Mouse (Mus musculus) hindbrain, postnatal 0 days (tissue): ENCODE results near the gene Taf1b. TPM values are rescaled to one million over a fixed set of nuclear protein-coding genes. Genes with fewer than 3 reads are reported as not detected.
A peak's percentile ranks its signal among the peaks of the same experiment; 100 is the strongest.

Experiments
- ATAC-seq: fragments of 200-750 bp; cut with Nextera tagmentation; 2 replicates; pipeline ENCODE4 v1.8.0; 2017; ENCODE audit warnings: mild to moderate bottlenecking, moderate TSS enrichment, moderate library complexity
- DNase-seq: peaks from one replicate; pipeline ENCODE4 v3.0.0-alpha.2; 2015; ENCODE audit warnings: low spot score
- H3K27ac ChIP-seq: fragments of 300-500 bp; sonication (generic); 2 replicates; pipeline ENCODE4 v1.5.1; 2014; ENCODE audit warnings: mild to moderate bottlenecking
- H3K27me3 ChIP-seq: fragments of 300-500 bp; sonication (generic); 2 replicates; pipeline ENCODE4 v1.6.1; 2014; ENCODE audit warnings: low read length, mixed read lengths; ENCODE audit not compliant: insufficient read depth
- H3K36me3 ChIP-seq: fragments of 300-500 bp; sonication (generic); 2 replicates; pipeline ENCODE4 v1.6.1; 2014; ENCODE audit warnings: low read length, mixed read lengths; ENCODE audit not compliant: insufficient read depth
- H3K4me1 ChIP-seq: fragments of 300-500 bp; sonication (generic); 2 replicates; pipeline ENCODE4 v1.6.1; 2014; ENCODE audit warnings: antibody characterized with exemption, low read length, mixed read lengths; ENCODE audit not compliant: insufficient read depth
- H3K4me2 ChIP-seq: fragments of 300-500 bp; sonication (generic); 2 replicates; pipeline ENCODE4 v1.6.1; 2014; ENCODE audit warnings: low read depth, mild to moderate bottlenecking, low read length, moderate library complexity, mixed read lengths
- H3K4me3 ChIP-seq: fragments of 300-500 bp; sonication (generic); 2 replicates; pipeline ENCODE4 v1.5.1; 2014; ENCODE audit warnings: low read length
- H3K9ac ChIP-seq: fragments of 300-500 bp; sonication (generic); replicated peaks from 2 replicates; pipeline ENCODE4 v1.6.1; 2014; ENCODE audit warnings: mild to moderate bottlenecking, low read length, moderate library complexity, mixed read lengths
- H3K9me3 ChIP-seq: fragments of 300-500 bp; sonication (generic); 2 replicates; pipeline ENCODE4 v1.6.1; 2016; ENCODE audit warnings: low read length, mixed read lengths
- CTCF ChIP-seq: IDR thresholded peaks from 2 replicates; pipeline ENCODE4 v1.5.1; 2016; ENCODE audit warnings: antibody characterized with exemption, control low read depth, low read depth
- WGBS: fragments of 180-500 bp; shearing (Covaris S2); extraction: QIAGEN DNeasy Blood & Tissue Kit; methylation state at CpG from one replicate; pipeline ENCODE4 v1.1.7; 2014; 5-methylcytosine and 5-hydroxymethylcytosine counted together
- polyA plus RNA-seq: library from polyadenylated mRNA; unstranded; fragments of >200 nt; fragmentation: Nextera tagmentation; extraction: Ambion mirVana; gene quantifications from 2 replicates; pipeline ENCODE4 v1.2.1, GENCODE M21; 2015
- total RNA-seq: library from RNA; depleted of rRNA; stranded (reverse); fragments of >200 nt; gene quantifications from 2 replicates; pipeline ENCODE4 v1.2.3, GENCODE M21; 2014

The Taf1b gene
- total and polyA plus RNA-seq, 2 experiments from 2014 or later: 11.7 to 31.8 TPM

DNA sequence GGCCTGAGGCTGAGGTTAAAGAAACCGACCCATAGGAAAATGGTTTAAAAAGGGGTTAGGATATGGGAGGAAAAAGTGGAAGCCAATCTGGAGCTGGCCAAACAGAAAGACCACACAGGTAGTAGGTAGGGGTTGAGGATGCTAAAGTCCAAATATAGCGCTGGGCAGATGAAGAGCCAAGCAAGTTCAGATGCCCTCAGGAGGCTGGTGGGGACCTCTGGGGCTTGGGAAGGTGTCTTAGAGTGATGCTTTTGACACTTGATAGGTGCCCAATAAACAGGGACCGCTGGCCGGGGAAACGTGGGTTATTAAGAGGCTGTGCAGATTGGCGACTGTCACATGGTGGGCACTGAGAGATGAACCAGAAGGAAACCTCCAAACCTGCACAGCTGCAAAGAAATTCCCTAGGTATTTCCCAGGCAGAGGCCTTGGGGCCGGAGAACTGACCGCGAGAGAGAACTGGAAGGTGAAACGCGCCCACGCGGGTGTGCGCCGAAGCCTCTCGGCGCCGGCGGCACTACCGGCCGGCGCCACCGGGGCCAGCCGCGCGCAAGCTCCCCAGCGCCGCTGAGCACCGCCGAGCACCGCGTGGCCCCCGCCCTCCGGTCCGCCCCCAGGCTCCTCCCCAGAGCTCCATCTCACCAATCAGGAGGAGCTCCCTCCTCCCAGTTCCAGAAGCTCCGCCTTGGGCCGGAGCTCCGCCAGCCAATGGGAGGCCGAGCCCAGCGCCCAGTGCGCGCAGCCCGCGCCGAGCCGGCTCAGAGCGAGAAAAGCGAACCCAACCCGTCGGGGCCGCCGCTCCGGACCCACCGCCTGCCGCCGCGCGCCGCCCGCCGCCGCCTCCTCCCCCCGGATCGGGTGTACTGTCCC is 73.6 kb downstream of the Taf1b start, which contains the start of gene Grhl1:
TSS of gene Grhl1 (plus strand) at position 761 of the 870 bp plus-strand sequence.
- H3K36me3 ChIP-seq: no peaks in the 10 kb centered on the region
- DNase-seq (peak; percentile 96), ATAC-seq (peak; percentile 100)
- H3K27ac ChIP-seq: no peak within 1 kb of the TSS
- peak within 1 kb of the TSS; percentile 56 for H3K9ac ChIP-seq
- peak within 1 kb of the TSS; percentile 66 for H3K4me3 ChIP-seq
- 3% methylated on average over 52 of the region's 64 CpGs for WGBS
- H3K4me2 ChIP-seq: peak within 1 kb of the TSS; percentile 66
- H3K9me3 ChIP-seq: no peaks in the 10 kb centered on the region
- no peaks in the 10 kb centered on the region for H3K4me1 ChIP-seq
- TF ChIP-seq CTCF: no peak
- peaks cover 6% of the 10 kb centered on the region; the same call in 1 of the 2 replicates for H3K27me3 ChIP-seq

DNA sequence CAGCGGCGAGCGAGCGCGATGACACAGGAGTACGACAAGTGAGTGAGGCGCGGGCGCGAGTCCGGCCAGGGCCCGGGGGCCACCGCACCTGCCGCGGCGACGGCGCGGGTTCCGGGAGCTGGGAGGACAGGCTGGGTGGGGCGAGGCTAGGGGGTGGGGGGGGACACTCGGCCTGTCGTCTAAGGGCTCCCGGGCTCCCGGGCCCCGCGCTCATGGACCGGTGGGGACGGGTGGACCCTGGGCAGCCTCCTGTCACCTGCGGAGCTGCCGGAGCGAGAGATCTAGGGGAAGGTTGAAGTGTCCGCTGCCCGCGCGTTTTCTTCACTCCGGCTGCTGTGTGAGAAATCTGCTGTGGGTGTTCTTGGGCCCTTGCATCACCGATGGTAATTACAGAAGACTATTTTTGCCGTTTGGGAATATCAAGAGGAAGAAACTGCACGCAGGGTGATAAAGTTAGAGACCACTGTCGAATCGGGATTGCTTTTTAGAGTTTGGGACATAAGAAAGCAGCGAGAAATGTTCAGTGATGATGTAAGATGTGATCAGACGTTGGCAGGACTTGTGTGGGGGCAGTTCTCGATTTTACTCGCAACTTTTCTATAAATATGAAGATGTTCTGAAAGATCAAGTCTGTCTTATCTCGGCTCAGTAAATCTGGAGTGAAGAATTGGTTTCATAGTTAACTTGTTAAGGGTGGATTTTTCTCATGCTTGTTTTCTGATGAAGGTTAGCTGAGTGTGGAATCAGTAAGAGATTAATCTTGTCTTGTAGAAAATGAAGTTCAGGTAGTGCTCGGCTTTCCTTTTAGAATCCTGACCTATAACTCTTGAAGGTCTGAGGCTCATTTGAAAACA is 74.5 kb downstream of the Taf1b start:
- 5% methylated on average over 43 of the region's 48 CpGs for WGBS
- Histone ChIP-seq H3K27me3 (peaks cover 6% of the 10 kb centered on the region; the same call in 1 of the 2 replicates), H3K36me3 (no peaks in the 10 kb centered on the region), H3K4me3 (peak overlapping the region; percentile 66), H3K4me1 (no peaks in the 10 kb centered on the region), H3K9me3 (no peaks in the 10 kb centered on the region), H3K9ac (peak overlapping the region; percentile 56), H3K27ac (no peak overlapping the region), H3K4me2 (peak overlapping the region; percentile 66)
- no peak for TF ChIP-seq CTCF
- ATAC-seq: no peak; the same call in 1 of the 2 replicates
- DNase-seq: no peak

DNA sequence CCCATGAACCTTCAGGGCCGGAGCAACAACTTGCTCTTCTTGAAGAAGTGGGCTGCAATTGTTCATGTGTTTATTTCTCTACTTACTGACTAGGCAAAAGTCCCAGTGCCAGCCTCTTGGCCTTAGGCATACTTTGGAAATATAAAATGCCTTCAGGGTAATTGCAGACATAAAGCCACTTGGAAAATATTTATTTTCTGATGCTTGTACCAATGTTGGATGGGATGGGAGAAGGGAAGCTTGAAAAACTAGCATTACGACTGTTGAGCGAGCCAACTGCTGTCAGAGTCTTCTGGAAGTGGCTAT is 75.1 kb downstream of the Taf1b start:
- DNase-seq: no peak
- Histone ChIP-seq H3K27ac (no peak overlapping the region), H3K36me3 (no peaks in the 10 kb centered on the region), H3K9ac (no peak overlapping the region), H3K4me1 (no peaks in the 10 kb centered on the region), H3K9me3 (no peaks in the 10 kb centered on the region), H3K4me3 (peak overlapping the region; percentile 66; the same call in 1 of the 2 replicates), H3K4me2 (no peak overlapping the region), H3K27me3 (peaks cover 6% of the 10 kb centered on the region; the same call in 1 of the 2 replicates)
- 57% methylated on average over 3 of the region's 3 CpGs for WGBS
- TF ChIP-seq CTCF: no peak
- no peak for ATAC-seq

DNA sequence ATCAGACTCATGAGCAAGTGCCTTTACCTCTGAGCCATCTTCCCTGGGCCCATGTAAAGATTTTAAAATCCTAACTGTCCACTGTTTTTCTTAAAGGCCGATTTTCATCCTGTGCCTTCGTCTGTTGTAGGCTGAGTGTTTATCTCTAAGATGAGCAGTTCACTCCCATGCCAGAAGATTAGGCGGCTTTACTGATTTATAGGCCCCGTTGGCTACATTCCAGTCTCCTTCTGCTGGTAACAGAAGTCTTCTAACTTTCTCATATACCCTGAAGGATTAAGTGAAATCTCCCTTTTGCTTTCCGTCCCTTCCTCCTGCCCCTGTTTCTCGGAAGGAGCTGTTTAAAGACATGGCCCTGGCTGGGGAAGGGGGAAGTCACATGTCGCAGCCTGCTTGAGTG is 76.7 kb downstream of the Taf1b start:
- Histone ChIP-seq H3K4me1 (no peaks in the 10 kb centered on the region), H3K36me3 (no peaks in the 10 kb centered on the region), H3K4me2 (no peak overlapping the region), H3K9ac (no peak overlapping the region), H3K27ac (no peak overlapping the region), H3K9me3 (no peaks in the 10 kb centered on the region), H3K4me3 (no peak overlapping the region), H3K27me3 (peaks cover 6% of the 10 kb centered on the region; the same call in 1 of the 2 replicates)
- DNase-seq (no peak), ATAC-seq (no peak)
- 55% methylated on average over 7 of the region's 7 CpGs for WGBS
- TF ChIP-seq CTCF: no peak

DNA sequence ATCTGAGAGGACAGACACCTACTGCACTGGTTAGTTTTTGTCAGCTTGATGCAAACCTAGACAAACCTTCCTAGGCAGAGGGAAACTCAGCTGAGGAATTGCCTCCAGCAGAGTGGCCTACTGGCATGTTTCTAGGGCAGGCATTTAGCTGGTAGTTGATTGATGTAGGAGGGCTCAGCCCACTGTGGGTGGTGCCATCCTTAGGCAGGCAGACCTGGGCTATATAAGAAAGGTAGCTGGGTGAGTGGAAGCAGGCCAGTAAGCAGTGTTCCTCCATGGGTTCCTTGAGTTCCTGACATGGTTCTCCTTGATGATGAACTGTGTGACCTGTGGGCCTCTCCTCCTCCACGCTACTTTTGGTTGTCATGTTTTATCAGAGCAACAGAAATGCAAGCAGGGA is 82.3 kb downstream of the Taf1b start:
- no peaks in the 10 kb centered on the region for H3K27me3 ChIP-seq
- no peak overlapping the region for H3K27ac ChIP-seq
- no peak for TF ChIP-seq CTCF
- H3K36me3 ChIP-seq: no peaks in the 10 kb centered on the region
- 0 out of 2 replicates have a peak, but pooled peaks cover 4% of the 10 kb centered on the region for H3K4me1 ChIP-seq
- no peak overlapping the region for H3K4me3 ChIP-seq
- no peak overlapping the region for H3K4me2 ChIP-seq
- H3K9me3 ChIP-seq: no peaks in the 10 kb centered on the region
- DNase-seq: no peak
- no peak for ATAC-seq
- WGBS: 82% methylated on average over 1 of the region's 1 CpGs
- no peak overlapping the region for H3K9ac ChIP-seq

DNA sequence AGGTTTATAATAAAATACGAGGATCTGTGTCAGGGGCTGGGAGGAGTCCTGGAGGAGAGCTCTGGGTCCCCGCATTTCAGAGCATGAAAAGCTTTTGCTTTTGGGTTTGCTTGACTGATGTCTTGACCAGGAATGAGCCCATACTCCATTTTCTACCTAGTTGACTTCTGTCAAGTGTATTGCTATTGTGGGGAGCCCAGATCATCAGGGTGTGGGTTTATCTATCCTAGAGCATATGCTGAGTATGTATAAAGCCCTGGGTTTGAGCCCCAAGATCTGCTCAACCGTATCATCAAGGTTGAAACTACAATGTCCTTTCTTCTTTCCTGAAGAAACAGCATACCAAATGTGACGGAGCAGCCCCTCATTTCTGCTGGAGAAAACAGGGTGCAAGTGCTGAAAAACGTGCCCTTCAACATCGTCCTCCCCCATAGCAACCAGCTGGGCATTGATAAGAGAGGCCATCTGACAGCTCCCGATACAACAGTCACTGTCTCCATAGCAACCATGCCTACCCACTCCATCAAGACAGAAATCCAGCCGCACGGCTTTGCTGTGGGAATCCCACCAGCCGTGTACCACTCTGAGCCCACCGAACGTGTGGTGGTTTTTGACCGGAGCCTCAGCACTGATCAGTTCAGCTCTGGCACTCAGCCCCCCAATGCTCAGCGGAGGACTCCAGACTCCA is 83.0 kb downstream of the Taf1b start:
- Histone ChIP-seq H3K36me3 (no peaks in the 10 kb centered on the region), H3K27ac (no peak overlapping the region), H3K9ac (no peak overlapping the region), H3K4me2 (no peak overlapping the region), H3K27me3 (no peaks in the 10 kb centered on the region), H3K9me3 (no peaks in the 10 kb centered on the region), H3K4me1 (0 out of 2 replicates have a peak, but pooled peaks cover 4% of the 10 kb centered on the region), H3K4me3 (no peak overlapping the region)
- DNase-seq: peak; percentile 45
- 47% methylated on average over 14 of the region's 14 CpGs for whole genome bisulfite sequencing
- TF ChIP-seq CTCF: no peak
- peak; percentile 68 for ATAC-seq
